Mouse (Mus musculus) cerebellum, adult 18-20 months (tissue): ENCODE data around the gene Sergef.

Experiments used
- DNase-seq, 2 experiments: peaks; one replicate each; pipeline ENCODE4 v3.0.0; 2021

Gene Sergef

DNA sequence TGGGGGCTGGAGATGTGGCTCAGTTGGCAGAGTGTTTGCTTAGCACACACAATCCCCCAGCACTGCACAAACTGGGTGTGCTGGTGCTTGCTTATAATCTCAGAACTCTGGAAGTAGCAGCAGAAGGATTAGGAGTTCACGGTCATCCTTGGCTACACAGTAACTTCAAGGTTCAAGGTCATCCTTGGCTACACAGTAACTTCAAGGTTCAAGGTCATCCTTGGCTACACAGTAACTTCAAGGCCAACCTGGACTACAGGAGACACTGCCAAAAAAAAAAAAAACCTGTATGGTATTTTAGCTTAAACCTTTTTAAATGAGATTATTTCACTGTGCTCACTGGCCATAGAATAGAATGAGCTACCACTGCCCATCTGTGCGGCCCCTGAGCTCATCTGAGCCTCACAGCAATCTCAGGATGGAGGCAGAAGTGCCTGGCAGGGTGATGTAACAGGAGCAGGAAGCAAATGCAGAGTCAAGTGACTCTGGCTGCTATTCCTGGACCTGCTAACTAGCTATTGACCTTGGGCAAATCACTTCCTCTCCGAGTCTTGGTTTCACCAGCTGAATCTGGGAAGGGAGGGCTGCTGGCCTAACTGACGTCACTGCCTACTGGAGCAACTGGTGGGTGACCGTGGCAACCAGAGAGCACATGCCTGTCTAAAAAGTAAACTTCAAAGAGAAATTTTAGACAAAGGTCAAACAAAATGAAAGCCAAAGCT, 24.2 kb downstream of the Sergef start:
- no peak for DNase-seq

GRCm38 (mm10) chr7:46614263-46614662, 25.3 kb downstream of the Sergef start:
- DNase-seq: no peak

DNA sequence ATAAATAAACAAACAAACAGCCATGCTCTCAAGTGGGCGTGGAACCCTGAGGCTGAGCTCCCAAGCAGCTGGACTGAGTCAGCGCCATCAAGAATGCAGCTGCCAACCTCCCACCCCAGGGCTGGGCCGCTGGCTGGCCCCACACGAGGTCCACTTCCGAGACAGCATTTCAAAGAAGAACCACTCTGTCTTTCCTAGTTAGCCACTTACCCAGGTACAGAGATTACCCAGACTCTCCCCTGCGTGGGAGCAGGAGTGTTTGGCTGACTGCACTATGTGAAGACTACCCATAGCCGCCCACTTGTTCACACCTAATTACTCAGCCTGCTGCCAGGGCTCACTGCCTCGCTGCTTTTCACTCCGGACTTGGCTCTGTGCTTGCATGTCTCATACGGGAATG, 26.5 kb downstream of the Sergef start:
- DNase-seq: peak; percentile 62 to 65

- DNase-seq: no peak
Observed at GRCm38 (mm10) chr7:46612421-46612937, 27.1 kb downstream of the Sergef start.

DNA sequence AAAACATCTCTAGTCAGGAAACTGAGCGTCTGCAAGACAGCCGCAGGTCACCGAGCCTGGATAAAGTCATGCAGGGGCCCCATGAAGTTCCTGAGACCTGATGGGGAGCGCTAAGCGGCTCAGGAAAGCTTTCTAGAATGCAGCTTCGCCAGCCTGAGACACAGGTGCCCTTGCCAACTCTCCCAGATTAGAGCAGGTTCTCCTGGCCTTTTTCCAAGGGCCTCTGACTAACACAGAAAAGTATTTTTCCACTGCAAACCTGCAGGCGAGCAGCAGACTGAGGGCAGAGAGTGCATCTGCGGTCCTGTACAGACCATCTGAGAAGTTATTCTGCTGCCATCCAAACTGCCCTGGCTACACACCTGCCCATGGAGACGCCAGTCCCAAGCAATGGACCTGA, 27.6 kb downstream of the Sergef start:
- DNase-seq: peak; percentile 85 to 91

- DNase-seq: peak; percentile 64 to 68
Observed at GRCm38 (mm10) chr7:46609317-46609716, 30.3 kb downstream of the Sergef start.

GRCm38 (mm10) chr7:46607428-46608055, 32.1 kb downstream of the Sergef start:
- DNase-seq: peak; percentile 79 to 83

DNA sequence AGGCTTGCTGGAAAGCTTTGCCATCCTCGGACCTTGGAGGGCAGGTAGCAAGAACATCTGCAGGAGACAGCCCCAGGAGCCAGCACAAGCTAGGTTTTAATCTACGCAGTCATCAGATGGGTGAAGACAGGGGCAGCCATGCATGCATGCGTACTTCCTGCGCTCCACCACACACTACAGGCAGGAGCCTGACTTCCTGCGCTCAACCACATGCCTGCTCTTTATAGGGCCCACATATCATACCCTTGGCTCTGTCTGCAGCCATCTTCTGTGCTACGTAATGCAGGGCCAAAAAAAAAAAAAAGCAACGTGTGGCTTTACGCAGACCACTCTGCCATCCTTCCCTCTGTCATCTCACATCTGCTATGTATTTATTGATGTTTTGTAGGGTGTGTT, 32.6 kb downstream of the Sergef start:
- DNase-seq: peak; percentile 21 to 55

GRCm38 (mm10) chr7:46606391-46607030, 33.1 kb downstream of the Sergef start:
- peak; percentile 95 to 97 for DNase-seq

- DNase-seq: peak; percentile 93
Observed at GRCm38 (mm10) chr7:46603051-46603450, 36.6 kb downstream of the Sergef start.

GRCm38 (mm10) chr7:46602079-46602478, 37.5 kb downstream of the Sergef start:
- peak in 1 of 2 experiments; percentile 40 for DNase-seq

- DNase-seq: peak in 1 of 2 experiments; percentile 40
Observed at GRCm38 (mm10) chr7:46601097-46601496, 38.5 kb downstream of the Sergef start.

GRCm38 (mm10) chr7:46597006-46597405, 42.6 kb downstream of the Sergef start:
- DNase-seq: no peak

DNA sequence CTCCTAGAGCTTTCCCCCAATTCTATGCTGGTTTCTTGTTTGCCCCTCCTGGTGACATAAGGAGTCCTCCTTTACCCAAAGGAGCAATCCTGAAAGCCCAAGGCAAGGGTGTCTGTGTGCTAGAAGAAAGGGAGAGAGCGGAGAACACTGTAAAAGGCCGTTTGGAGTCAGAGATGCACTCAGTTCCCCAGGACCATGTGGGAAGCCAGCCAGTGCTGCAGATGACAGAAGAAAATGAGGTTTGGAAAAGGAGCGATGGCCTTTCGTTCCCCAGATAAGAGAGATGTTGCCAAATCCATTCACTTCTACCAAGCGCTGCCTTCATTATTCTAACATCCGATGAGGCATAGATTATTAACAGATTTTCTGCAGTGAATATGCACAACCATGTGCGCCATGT, 48.1 kb downstream of the Sergef start:
- DNase-seq: peak; percentile 56 to 59

DNA sequence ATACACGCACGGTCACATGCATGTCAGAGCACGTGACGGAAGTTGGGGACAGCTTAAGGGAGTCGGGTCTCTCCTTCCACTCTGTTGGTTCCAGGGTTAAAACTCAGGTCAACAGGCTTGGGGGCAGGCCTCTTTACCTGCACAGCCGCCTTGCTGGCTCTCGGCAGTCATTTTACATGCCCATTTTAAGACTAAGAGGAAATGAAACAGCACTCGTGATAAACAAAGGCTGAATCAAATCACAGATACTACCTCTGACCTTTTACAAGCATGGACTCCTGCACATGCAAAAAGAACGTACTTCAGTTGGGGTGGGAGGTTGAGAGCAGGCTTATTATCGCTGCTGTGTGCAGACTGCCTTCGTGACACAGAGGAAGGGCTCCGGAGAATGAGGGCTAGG, 50.4 kb downstream of the Sergef start:
- no peak for DNase-seq

DNA sequence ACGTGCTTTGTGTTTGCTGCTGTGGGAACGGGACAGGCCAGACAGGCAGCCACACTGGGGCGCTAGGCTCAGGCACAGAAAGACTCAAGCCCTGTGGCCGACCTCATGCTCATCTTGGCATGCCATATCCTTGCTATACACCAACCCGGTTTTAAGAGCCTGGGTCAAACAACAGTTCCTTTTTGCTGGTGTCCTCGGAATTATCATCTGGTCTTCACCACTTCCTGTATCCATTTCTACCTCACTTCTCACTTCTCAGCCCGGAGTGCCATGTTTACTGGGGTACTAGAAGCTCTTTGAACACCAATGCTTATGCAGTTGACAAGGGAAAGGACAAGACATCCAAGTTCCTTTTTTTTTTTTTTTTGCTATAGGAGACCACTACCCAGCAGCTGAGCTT, 51.6 kb downstream of the Sergef start:
- no peak for DNase-seq

- peak in 1 of 2 experiments; percentile 50 for DNase-seq
Observed at GRCm38 (mm10) chr7:46587466-46587865, 52.1 kb downstream of the Sergef start.

DNA sequence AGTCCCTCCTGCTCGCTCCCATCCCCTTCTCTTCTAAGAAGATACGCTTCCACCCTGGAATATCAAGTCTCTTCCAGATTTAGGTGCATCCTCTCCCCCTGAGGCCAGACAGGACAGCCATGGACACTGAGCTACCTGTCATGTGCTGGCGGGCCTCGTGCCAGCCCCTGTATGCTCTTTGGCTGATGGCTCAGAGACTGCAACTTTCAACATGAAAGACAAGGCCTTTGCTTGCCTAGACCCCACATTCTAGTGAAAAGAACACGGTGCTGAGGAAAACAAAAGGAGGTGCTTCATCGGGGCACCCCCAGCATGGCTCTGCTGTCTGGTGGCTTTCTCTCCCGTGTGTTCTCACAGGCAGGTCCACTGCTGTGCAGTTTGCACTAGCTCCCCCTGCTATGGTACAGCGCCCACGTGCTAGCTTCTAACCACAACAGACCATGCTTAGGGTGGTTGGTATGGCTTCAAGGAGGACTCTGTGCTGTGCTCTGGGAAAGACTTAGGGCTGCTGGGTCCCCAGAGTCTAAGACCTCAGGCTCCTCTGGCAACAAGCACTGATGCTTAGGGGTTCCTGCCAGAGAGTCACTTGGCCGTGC, 52.9 kb downstream of the Sergef start:
- DNase-seq: peak; percentile 50 to 66

- no peak for DNase-seq
Observed at GRCm38 (mm10) chr7:46582750-46583149, 56.9 kb downstream of the Sergef start.

GRCm38 (mm10) chr7:46581358-46581930, 58.2 kb downstream of the Sergef start:
- no peak for DNase-seq

GRCm38 (mm10) chr7:46578091-46578490, 61.5 kb downstream of the Sergef start:
- DNase-seq: no peak

DNA sequence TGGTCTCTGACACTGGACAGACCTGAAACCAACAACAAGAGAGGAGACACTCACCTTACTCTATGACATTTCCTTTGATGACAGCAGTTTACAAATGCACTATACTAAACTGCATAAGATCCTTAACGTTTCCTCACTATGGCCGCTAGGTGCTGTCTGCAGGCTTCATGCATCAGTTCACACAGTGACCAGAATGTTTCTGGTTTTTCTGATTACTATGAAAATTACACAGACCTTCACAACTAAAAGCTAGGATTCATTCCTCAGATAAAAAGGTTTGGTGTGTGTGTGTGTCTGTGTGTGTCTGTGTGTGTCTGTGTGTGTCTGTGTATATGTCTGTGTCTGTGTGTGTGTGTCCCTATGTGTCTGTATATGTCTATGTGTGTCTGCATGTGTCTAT, 63.7 kb downstream of the Sergef start:
- DNase-seq: no peak
